Mouse (Mus musculus) lung, adult 18-20 months (tissue): ENCODE data around the gene Tmem95.
"Not testable (repeated sequence)": the region's sequence is repeated elsewhere in the genome, so short reads cannot be mapped to it uniquely, and the experiment has no call there.

Source experiments
- DNase-seq, 2 experiments: peaks; one replicate each; pipeline ENCODE4 v3.0.0; 2022; ENCODE audit warnings: mixed read lengths in 2 of 2

Gene Tmem95

DNA sequence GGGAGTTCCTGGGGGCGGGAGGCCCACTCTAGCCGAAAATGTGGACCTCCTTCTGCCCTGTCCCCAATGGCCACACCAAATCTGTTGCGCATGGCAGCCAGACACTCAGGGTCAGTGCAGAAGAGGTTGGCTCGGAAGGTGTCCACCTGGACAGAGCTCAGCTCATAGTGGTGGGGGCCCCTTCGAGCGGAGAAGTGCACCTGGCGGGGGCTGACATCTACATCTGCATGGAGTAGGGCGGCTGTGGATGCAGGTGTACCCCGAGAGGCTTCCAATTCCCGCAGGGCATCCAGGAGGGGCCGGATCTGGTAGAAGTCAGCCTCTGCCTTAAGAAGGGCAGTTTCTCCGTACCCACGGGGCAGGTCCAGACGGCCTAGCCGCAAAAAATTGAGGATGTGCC is 1.9 kb upstream of the Tmem95 start:
- DNase-seq: no peak

DNA sequence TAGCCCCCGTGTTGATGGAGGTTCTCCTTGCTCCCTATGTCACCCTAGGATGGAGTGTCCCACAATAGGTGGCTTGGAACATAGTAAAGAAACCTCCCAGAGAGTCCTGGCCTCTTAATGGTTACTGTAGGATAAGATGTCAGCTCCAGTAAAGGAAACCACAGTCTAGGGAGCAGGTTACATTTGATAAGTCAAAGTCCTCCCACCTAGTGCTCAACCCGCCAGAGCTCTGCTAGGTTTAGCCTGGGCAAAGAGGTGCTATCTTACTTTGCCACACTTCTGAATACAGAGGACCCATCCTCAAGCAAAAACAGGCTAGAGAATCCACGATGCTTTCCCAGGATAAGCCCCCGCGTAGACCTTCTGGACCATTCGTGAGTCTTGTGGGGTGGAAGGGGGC is 1.1 kb upstream of the Tmem95 start:
- no peak for DNase-seq

DNA sequence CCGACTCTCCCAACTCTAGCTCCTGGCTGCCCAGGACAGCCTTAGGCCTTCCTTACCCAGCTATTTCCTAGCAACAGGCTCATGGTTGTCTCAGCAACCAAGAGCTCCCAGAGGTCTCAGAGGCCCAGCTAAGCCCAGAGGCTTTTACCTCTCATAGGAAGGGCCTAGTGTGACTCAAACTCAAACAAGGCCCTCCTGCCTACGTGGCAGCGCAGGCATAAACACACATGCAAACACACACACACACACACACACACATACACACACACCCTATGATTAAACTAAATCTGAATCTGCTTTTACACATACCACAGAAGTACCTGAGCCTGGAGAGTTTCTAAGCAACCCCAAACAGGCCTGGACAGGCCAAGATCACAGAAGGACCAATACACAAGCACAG is 581 bp upstream of the Tmem95 start:
- DNase-seq: no peak

DNA sequence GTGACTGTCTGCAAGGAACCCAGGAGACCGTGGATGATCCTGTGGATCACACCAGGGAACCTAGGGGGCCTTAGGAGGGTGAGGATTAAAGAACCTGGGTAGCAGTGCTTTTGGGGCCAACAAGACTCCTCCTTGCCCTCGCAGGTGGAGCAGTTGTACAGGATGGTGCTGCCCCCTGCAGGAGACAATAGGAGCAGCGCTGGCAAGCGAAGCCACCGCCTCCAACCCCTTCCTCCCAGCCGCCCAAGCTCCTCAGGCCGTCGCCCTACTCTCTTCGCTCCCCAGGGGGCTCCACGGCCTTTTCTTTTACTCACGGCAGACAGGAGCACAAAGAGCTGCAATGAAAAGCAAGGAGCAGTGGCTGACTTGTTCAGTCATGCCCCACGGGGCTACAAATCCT is 951 bp downstream of the Tmem95 start:
- peak; percentile 88 to 90 for DNase-seq

DNA sequence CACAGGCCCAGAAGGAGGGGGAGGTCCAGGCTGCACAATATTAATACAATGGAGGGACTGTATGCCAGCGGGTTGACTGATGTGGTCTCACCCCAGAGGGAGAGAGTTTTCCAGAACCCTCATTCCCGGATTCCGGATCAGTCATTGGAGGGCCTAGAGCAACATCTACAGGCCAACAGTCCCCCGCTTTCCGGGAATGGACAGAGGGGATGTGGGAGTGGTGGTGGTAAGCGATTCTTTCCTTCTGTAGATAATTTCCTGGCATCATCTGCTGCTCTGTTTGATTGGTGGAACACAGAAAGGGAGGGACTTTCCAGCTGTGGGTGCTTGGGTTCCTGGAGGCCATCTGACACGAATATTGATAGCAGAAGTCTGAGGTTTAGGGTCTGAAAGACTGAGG is 1.6 kb downstream of the Tmem95 start:
- peak; percentile 80 to 85 for DNase-seq

DNA sequence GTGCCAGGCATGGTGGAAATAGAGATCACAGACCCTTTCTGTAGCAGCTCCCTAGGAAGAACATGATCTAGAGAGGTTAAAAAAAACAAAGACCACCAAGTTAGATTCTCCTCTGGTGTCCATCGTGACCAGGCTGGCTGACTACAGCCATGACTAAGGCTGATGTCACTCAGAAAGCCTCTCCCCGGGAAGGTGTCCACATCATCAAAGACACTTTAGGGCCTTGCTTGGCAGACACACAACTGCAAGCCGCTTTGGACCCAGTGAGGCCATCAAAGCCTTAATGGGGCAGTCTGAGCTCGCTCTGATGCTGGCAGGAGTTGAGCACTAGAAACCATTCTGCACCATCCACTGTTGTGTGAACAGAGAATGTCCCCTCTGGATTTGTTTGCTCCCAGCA is 5.4 kb downstream of the Tmem95 start:
- no peak for DNase-seq

DNA sequence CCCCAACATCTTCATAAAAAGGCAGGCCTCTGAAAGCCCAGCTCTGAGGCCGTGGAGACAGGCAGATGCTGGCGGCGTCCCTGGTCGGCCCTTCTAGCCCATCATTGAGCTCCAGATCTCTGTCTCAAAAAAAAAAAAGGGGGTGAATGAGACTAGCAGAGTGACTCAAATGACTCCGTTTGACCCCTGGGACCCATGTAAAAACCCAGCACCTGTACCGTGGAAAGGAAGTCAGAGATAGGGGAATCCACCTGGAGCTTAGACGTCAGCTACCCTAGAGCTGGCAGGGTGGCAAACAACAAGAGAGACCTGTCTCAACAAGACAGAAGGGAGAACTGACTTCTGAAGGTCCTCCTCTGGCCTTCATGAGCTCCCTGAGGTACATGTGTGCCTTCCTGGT is 6.0 kb downstream of the Tmem95 start:
- no peak for DNase-seq

DNA sequence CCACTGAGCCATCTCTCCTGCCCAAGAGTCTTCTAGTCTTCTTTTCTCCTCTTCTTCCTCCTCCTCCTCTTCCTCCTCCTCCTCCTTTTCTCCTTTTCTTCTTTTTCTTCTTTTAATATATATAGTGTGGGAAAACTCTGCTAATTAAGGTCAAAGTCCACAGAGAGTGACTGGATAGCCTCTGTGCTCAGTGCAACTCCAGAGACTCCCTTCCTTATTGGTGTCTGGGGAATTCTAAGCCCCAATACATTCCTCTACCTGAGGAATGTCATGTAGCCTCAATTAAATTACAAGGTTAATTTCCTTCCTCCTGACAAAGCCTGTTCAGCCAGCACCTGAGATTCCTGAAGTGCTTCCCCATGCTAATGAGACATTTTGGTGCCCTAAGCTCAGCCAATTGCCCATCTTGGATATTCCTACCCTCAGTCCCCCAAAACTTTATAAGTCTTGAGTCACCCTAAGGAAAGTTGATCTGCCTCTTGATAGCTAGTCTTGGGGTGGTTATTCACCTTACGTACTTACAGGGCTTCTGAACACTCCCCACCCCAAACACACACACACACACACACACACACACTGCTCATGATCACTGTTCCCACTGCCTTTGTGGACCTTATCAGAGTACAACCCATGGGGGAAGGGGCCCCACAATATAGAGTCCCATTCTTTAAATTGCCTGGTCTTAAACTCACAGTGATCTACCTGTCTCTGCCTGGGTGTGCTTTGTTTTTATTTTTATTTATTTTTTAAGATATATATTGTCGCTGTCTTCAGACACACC is 7.3 kb downstream of the Tmem95 start:
- DNase-seq: no peak

DNA sequence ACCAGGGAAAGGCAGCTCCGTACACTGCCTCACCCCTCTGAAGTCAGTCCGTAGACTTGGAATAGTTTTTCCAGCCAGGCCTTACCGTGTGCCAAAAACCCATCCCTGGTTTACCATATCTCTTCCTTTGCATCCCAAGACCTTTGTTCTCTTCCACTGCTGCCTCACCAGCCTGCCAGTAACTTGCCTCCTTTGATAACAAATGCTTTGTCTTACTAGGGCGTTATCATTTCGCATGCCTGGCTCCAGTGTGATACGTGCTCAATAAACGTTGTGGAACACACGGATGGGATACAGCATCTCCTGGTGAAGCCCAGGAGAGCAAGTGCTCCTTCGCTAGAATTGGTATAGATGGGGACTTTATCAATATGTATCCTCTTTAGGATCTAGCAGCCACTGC is 10.5 kb downstream of the Tmem95 start:
- peak; percentile 49 to 61 for DNase-seq

DNA sequence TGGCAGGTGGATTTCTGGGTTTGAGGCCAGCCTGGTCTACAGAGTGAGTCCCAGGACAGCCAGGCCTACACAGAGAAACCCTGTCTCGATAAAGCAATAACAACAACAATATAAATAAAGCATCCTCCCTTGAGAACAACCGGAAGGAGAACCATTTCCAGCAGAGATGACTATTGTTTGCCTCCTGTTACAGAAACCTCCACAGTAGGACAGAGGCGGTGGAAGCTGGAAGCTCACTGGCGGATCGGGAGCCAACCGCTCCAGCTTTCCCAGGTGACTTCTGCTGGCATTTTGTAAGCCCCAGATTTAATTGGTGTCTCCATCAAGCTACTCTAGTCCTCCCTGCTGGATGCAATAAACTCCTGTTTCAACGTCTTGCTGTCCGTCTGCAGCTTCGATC is 12.3 kb downstream of the Tmem95 start:
- DNase-seq: no peak

DNA sequence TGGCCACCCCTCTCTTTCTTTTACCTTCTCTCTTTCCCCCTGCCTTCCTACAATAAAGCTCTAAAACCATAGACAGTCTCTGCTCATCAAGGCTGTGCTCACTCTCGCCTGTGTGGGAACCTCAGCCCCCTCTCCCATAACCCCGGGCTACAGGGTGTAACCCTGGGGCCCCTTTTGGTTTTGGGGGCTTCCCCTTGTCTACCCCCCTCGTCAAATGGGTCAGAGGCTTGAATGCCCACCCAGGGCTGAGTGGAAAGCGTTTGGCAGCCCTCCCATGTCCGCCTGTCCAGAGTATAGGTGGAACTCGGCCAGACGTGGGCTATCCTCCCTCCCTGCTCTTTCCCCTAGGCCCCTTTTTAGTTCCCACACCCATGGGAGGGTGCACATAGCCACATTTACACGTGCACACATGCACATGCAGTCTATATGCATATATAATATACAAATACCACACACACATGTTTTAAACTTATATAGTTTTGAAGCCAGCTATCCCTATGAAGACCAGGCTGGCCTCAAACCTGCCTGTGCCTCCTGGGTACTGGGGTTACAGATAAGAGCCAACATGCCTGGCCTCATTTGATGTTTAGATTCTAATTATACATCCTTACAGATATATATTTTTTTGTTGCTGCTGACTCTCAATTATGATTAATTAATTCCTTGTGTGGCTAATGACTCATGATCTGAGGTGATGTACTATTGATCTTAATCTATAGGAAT is 13.5 kb downstream of the Tmem95 start:
- DNase-seq: no peak

DNA sequence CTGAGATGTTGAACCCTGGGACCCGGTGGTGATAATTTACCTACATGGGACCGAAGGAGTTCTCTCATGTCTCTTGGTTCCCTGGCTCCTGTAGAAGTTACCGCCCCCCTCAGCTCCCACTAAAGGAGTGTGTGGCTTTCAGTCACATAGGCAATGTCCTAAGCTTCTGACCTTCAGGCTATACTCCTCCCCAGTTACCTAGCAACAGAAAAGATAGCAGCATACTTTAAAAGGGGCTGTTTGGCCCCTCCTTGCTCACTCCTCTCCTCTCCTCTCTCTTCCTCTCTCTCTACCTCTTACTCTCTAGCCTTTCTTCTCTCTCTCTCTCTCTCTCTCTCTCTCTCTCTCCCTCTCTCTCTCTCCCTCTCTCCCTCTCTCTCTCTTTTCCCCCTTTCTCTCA is 14.1 kb downstream of the Tmem95 start:
- not testable (repeated sequence) for DNase-seq

DNA sequence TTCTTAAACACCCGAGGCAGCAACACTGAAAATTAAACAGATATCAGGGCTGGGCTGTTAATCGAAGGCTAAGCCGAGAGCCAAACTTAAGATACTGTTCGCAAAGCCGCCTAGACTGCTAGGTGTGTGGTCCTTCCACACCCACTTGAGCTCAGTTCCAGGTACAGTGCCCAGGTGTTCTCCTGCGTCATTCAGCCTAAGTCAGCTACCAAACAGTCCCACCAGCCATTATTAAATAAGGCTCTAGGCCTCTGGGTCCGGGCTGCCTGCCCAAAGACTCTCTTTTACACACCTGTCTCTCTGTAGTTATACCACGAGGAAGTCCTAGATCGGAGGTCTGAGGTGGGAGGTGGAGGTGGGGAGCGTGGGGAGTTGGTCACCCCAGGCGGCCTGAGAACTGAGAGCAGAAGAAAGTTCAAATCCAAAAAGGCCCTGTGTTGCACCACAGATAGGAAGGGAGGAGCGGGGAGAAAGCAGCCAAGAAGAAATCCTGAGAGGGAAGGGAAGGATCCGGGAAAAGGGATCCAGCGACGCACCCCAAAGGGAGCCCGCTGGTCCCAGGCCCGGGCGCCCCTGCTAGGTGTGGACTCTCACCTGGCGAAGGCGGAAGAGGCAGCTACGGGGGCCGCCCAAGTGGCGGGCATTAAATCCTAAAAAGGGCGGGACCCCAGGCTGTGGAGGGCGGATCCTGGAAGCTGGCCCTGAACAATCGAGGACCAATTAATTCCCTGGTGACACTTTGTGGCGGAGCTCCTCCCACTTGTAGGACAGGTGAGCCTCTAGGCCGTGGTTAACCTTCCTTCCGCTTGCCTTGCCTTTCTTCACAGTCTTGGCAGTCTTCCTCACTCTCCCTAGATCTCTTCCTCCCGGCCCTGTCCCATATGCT is 19.5 kb downstream of the Tmem95 start, which contains the start of gene Tnk1:
Gene Tnk1, minus strand, starts transcription at position 618 of the 886 bp plus-strand sequence.
- peak; percentile 82 to 88 for DNase-seq

DNA sequence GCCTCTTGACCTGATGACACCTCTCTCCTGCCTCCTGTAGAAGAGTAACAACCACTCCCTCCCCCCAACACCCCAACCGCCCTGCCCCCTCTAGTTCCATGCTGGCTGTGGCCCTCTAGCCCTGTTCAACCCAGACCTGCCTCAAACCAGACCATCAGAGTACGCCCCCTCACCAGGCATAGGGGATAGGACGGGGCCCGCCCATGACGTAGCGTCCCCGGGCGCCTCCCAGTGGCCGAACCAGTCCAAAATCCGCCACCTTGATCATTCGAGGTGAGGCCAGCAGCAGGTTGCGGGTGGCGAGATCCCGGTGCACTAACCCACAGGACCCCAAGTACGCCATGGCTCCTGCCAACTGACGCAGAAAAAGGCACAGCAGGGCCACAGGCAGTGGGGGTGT is 22.5 kb downstream of the Tmem95 start:
- DNase-seq: peak in 1 of 2 experiments; percentile 46

DNA sequence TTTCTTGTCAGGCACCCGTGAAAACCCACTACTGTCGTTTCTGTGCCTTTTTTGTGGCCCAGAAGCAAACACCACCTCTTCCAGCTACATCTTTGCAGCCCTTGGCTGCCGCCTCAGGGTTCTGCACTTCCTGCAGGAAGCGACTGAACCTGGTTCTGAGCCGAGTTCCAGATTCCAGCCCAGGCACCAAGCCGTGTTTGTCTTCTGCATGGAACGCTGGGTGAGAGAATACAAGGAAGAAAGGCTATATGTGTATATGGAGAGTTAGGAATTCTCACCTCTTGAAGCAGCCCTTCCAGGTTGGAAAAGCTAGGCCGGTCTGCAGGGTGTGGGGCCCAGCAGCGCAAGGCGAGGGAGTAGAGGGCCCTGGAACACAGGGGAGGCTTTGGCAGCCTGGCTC is 23.1 kb downstream of the Tmem95 start:
- no peak for DNase-seq

DNA sequence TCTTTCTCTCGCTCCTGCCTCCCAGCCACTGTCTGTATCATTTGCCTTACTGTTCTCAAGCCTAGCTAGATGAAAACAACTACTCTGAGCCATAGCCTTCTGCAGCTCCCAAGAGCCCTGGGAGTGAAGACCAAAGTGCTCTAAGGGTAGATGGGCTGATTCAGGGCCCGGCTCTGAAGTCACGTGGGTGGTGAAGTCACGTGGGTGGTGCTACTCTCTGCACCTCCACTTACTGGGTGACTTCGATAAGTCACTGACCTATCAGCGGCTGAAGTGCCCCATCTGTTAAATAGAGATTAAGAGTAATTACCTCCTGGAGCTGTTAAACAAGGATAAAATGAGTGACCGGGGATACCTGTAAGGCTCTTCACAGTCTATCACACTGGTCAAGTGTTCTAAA is 23.8 kb downstream of the Tmem95 start:
- DNase-seq: no peak

DNA sequence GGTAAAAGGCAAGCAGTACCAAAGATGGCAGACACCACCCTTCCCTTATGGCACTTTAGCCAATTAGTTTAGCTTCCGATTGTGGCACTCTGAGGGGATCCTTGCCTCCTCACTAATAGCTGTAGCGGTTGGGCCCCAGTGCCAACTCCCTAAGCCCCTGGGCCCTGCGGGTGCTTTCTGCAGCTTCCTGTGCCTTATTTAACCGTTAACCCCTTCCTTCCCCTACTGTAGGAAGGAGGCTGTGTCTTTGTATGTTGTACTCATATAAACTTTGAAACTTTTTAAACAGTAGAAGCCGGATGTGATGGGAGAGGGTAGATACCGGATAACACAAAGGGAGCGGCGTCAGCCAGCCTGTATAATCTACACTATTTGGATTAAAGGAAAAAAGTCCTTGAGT is 27.1 kb downstream of the Tmem95 start:
- no peak for DNase-seq

DNA sequence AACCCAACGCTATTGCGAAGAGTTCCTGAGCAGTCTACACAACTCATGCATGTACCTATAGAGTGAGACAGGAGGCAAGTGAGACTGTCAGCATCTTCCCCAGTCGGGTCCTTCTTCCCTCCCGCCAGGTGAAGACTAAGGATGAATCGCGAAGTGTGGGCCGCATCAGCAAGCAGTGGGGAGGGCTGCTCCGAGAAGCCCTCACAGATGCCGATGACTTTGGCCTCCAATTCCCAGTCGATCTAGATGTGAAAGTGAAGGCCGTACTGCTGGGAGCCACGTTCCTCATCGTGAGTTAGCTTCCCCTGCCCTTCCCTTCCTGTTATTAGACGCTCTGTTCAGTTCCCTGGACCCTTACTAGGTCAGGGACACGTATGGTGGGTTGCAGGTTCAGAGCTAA is 27.9 kb downstream of the Tmem95 start:
- DNase-seq: no peak

DNA sequence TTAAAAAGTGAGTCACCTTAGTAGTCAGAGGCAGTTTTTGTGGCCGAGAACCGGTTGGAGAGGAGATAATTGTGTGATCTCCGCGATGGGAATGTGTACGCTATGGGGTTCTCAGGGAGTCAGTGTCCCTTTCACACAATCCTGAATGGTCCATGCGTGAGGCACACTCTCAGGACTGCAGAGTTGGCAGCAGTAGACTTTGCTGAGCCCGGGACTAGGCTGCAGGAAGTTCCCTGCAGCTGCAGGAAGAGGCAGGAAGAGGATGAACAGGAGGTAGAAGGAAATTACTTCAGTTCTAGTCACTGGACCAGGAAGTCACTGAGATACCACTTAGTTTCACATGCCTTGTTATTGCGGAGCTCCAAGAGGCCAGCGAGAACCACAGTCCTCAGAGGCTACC is 28.7 kb downstream of the Tmem95 start:
- DNase-seq: no peak

DNA sequence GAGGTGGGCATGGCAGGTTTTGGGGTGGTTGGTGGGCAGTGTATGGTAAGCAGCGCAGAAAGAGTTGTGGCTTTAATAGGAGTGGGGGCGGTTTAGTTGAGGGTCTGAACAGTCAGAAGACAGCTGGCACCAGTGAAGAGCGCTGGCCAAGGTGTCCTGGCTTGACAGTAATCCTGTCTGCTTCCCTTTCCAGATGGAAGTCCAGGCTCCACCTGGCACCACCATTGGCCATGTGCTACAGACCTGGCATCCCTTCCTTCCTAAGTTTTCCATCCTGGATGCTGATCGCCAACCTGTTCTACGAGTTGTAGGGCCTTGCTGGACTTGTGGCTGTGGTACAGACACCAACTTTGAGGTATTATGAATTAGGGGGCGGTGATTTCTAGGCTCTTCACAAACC is 29.8 kb downstream of the Tmem95 start:
- no peak for DNase-seq

DNA sequence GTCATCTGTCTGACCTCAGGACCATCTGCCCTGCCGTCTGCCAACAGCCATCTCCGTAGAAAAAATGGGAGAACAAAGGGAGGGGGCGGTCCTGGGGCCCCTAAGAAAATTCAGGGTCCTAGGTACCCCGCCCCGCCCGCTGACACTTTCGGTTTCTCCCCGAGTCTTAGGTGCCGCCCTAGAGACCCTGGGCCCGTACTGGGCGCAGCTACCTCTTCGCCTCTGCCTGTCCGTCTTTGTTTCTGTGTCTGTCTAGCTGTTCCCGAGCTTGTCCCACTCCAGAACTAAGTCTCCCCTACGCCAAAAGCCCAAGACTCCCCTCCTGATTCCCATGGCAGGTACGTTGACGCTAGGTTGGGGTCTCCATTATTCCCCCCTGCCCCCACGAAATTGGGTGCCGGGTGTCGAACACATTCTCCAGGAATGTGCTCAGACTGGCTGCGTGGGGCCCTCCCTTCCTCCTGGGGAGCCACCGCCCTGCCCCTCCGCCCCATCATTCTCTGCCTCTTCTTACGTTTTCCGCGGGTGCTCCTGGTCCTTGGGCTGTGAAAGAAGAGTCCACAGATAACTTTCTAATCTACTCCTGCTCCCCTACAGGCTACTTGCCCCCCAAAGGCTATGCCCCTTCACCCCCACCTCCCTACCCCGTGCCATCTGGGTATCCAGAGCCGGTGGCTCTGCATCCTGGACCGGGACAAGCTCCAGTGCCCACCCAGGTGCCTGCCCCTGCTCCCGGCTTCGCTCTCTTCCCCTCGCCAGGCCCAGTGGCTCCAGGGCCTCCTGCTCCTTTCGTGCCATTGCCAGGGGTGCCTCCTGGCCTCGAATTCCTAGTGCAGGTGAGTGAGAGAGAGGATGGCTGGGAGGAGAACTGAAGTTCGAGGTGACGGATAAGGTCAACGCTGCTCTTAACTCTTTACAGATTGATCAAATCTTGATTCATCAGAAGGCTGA is 30.8 kb downstream of the Tmem95 start:
- DNase-seq: peak; percentile 46 to 53

DNA sequence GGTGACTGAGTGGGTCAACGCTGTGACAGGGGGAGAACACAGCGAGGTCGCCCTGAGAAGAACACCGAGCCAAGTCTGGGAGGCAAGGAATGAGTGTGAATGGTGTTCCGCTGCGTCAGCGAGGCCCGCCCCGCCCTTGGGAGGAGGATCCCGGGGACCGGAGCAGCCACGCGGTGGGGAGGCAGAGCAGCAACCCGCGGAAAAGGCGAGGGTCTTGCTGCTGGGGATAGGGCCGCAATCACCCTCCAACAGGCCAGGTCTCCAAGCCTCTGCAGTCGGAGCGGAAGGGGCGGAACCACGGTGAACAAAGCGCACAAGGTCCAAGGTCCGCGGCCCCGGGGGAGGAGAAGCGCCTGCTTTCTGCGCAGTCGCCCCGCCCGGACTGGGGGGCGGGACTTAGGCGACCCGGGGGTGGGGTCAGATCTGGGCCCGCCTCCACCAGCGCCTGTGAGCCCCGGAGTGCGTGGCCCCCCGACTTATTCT is 31.6 kb downstream of the Tmem95 start, which contains the start of gene Plscr3:
Gene Plscr3, plus strand, starts transcription at position 179 of the 483 bp plus-strand sequence.
- peak; percentile 91 to 92 for DNase-seq
